Mouse (Mus musculus): ENCODE measurements around the gene Ptpa. TPM values are rescaled to one million over a fixed set of nuclear protein-coding genes. Genes with fewer than 3 reads are reported as not detected.

The Ptpa gene
- polyA plus RNA-seq, 1 experiment from 2014 or later: 149 TPM

DNA sequence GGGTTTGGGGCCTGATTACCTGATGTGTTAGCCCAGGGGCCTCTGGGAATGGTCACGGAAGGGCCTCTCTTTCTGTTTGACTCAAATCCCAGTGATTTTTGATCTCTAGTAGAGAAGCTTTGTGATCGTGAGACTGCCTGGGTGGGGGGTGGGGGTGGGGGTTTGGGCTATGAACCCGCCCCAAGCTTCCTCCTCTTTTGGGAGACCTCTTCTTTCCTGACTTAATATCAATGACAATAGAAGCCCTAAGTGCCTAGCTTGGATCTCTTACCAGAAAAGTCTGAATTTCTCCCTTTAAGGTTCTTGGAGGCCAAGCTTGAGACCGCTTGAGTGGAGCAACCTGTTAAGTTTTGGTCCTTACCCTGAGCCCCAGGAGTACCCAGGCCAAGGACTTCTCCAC lies 58.9 kb downstream of the Ptpa start:
- Histone ChIP-seq H3K27me3 (ENCODE audit: insufficient read depth, poor library complexity, severe bottlenecking) (peaks cover 14% of the 10 kb centered on the region; the same call in 1 of the 2 replicates), H3K4me1 (replicated peaks) (peaks cover 53% of the 10 kb centered on the region), H3K4me3 (peak overlapping the region; percentile 97), H3K27ac (peak overlapping the region; percentile 99), H3K9me3 (no peaks in the 10 kb centered on the region), H3K36me3 (no peaks in the 10 kb centered on the region)
- 18% methylated on average over 4 of the region's 4 CpGs for WGBS
- no peak for DNase-seq (ENCODE audit: low spot score)

DNA sequence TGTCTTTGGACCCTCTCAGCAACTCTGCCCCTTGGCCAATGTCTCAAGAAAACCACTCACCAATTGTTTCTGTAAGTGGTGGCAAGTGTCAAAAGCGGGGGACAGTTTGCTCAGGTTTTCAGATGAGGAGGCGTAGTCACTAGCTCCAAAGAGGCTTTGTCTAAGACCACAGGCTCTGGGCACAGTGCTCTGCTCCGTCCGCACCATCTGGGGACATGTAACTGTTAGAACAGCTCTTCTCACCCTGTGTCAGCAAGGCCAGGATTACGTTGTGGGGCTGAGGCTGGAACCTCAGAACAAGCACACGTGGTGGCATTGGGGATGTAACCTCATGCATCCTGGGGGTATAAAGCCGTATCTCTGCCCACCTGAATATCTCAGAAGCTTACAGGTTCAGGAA lies 59.6 kb downstream of the Ptpa start:
- 76% methylated on average over 7 of the region's 7 CpGs for WGBS
- no peaks in the 10 kb centered on the region for H3K9me3 ChIP-seq
- H3K4me3 ChIP-seq: no peak overlapping the region
- H3K36me3 ChIP-seq: no peaks in the 10 kb centered on the region
- peaks cover 14% of the 10 kb centered on the region; the same call in 1 of the 2 replicates for H3K27me3 ChIP-seq (ENCODE audit: insufficient read depth, poor library complexity, severe bottlenecking)
- no peak overlapping the region for H3K27ac ChIP-seq
- H3K4me1 ChIP-seq (replicated peaks): peaks cover 46% of the 10 kb centered on the region
- no peak for DNase-seq (ENCODE audit: low spot score)

- no peaks in the 10 kb centered on the region for H3K36me3 ChIP-seq
- DNase-seq (ENCODE audit: low spot score): no peak
- no peaks in the 10 kb centered on the region for H3K9me3 ChIP-seq
- peaks cover 42% of the 10 kb centered on the region for H3K4me1 ChIP-seq (replicated peaks)
- H3K27ac ChIP-seq: no peak overlapping the region
- H3K27me3 ChIP-seq (ENCODE audit: insufficient read depth, poor library complexity, severe bottlenecking): peaks cover 14% of the 10 kb centered on the region; the same call in 1 of the 2 replicates
- WGBS: 75% methylated on average over 2 of the region's 2 CpGs
- no peak overlapping the region for H3K4me3 ChIP-seq
These were observed 60.4 kb downstream of the Ptpa start for GRCm38 (mm10) chr2:30476241-30476640.

GRCm38 (mm10) chr2:30478526-30478925 lies 62.7 kb downstream of the Ptpa start:
- Histone ChIP-seq H3K27me3 (ENCODE audit: insufficient read depth, poor library complexity, severe bottlenecking) (peaks cover 14% of the 10 kb centered on the region; the same call in 1 of the 2 replicates), H3K27ac (no peak overlapping the region), H3K4me1 (replicated peaks) (peaks cover 38% of the 10 kb centered on the region), H3K4me3 (no peak overlapping the region), H3K9me3 (no peaks in the 10 kb centered on the region), H3K36me3 (no peaks in the 10 kb centered on the region)
- WGBS: 64% methylated on average over 1 of the region's 1 CpGs
- DNase-seq (ENCODE audit: low spot score): no peak

GRCm38 (mm10) chr2:30487597-30487996 lies 71.8 kb downstream of the Ptpa start:
- Histone ChIP-seq H3K9me3 (no peaks in the 10 kb centered on the region), H3K4me3 (no peak overlapping the region), H3K27me3 (ENCODE audit: insufficient read depth, poor library complexity, severe bottlenecking) (no peaks in the 10 kb centered on the region), H3K27ac (peak overlapping the region; percentile 54), H3K36me3 (no peaks in the 10 kb centered on the region), H3K4me1 (replicated peaks) (peaks cover 10% of the 10 kb centered on the region)
- DNase-seq (ENCODE audit: low spot score): no peak
- WGBS: 33% methylated on average over 7 of the region's 7 CpGs

DNA sequence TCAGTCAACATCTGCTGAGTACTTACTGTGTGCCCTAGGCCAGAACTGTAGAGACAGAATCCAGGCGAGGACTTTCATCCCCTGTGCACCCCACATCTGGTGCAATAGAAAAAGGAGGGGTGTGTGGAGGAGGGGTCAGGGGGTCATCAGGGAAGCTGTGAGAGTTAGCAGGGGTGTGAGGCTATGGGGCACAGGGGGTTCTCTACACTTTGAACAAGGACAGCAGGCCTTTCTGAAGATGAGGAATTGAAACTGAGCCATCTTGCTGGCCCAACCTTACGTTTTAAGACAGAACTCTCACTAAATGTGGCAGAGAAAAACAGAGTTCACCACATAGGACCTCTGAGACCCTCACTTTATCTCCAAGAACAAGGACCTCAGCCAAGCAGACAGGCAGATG lies 74.5 kb downstream of the Ptpa start:
- no peaks in the 10 kb centered on the region for H3K27me3 ChIP-seq (ENCODE audit: insufficient read depth, poor library complexity, severe bottlenecking)
- no peak for DNase-seq (ENCODE audit: low spot score)
- H3K4me1 ChIP-seq (replicated peaks): peaks cover 8% of the 10 kb centered on the region; the same call in 1 of the 2 replicates
- no peaks in the 10 kb centered on the region for H3K36me3 ChIP-seq
- 80% methylated on average over 2 of the region's 2 CpGs for WGBS
- no peak overlapping the region for H3K4me3 ChIP-seq
- no peak overlapping the region for H3K27ac ChIP-seq
- no peaks in the 10 kb centered on the region for H3K9me3 ChIP-seq

GRCm38 (mm10) chr2:30495000-30495908 lies 79.4 kb downstream of the Ptpa start:
- H3K27ac ChIP-seq: peak overlapping the region; percentile 84
- peak overlapping the region; percentile 48 for H3K4me3 ChIP-seq
- WGBS: 80% methylated on average over 8 of the region's 8 CpGs

GRCm38 (mm10) chr2:30495909-30496861 lies 80.3 kb downstream of the Ptpa start:
- H3K27ac ChIP-seq: peak overlapping the region; percentile 84
- WGBS: 26% methylated on average over 22 of the region's 22 CpGs
- no peaks in the 10 kb centered on the region for H3K27me3 ChIP-seq (ENCODE audit: insufficient read depth, poor library complexity, severe bottlenecking)
- DNase-seq (ENCODE audit: low spot score): peak; percentile 79
- peak overlapping the region; percentile 48 for H3K4me3 ChIP-seq
- no peaks in the 10 kb centered on the region for H3K9me3 ChIP-seq
- H3K36me3 ChIP-seq: no peaks in the 10 kb centered on the region
- peaks cover 16% of the 10 kb centered on the region for H3K4me1 ChIP-seq (replicated peaks)

More at GRCm38 (mm10) chr2:30495000-30495908, 79.4 kb downstream of the Ptpa start:
- Histone ChIP-seq H3K36me3 (no peaks in the 10 kb centered on the region), H3K9me3 (no peaks in the 10 kb centered on the region), H3K27me3 (ENCODE audit: insufficient read depth, poor library complexity, severe bottlenecking) (no peaks in the 10 kb centered on the region), H3K4me1 (replicated peaks) (peaks cover 16% of the 10 kb centered on the region)
- no peak for DNase-seq (ENCODE audit: low spot score)

Other genes with a start within 250 kb of the Ptpa start
- gene Endog, start 244.5 kb upstream of the Ptpa start, polyA plus RNA-seq (2016; fragmentation: Nextera tagmentation; extraction: Ambion mirVana): 15.9 and 17.5 TPM in 2 replicates
- gene Spout1, start 237.6 kb upstream of the Ptpa start, polyA plus RNA-seq (2016; fragmentation: Nextera tagmentation; extraction: Ambion mirVana): 79.7 and 87.6 TPM in 2 replicates
- gene Kyat1, start 210.2 kb upstream of the Ptpa start, polyA plus RNA-seq (2016; fragmentation: Nextera tagmentation; extraction: Ambion mirVana): 9.0 and 11.4 TPM in 2 replicates
- gene Lrrc8a, start 178.3 kb upstream of the Ptpa start, polyA plus RNA-seq (2016; fragmentation: Nextera tagmentation; extraction: Ambion mirVana): 38.3 and 43.4 TPM in 2 replicates
- 0.10 TPM in 1 of 2 replicates, not detected in the other for gene Gm28035, start 175.5 kb upstream of the Ptpa start, polyA plus RNA-seq (2016; fragmentation: Nextera tagmentation; extraction: Ambion mirVana)
- gene Phyhd1, start 149.8 kb upstream of the Ptpa start, polyA plus RNA-seq (2016; fragmentation: Nextera tagmentation; extraction: Ambion mirVana): 3.1 and 5.5 TPM in 2 replicates
- not detected in 2 replicates for gene Gm28038, start 135.0 kb upstream of the Ptpa start, polyA plus RNA-seq (2016; fragmentation: Nextera tagmentation; extraction: Ambion mirVana)
- 25.7 and 26.6 TPM in 2 replicates for gene Dolk, start 129.7 kb upstream of the Ptpa start, polyA plus RNA-seq (2016; fragmentation: Nextera tagmentation; extraction: Ambion mirVana)
- gene Nup188, start 129.6 kb upstream of the Ptpa start, polyA plus RNA-seq (2016; fragmentation: Nextera tagmentation; extraction: Ambion mirVana): 62.2 and 62.6 TPM in 2 replicates
- 80.5 and 89.3 TPM in 2 replicates for gene Sh3glb2, start 56.7 kb upstream of the Ptpa start, polyA plus RNA-seq (2016; fragmentation: Nextera tagmentation; extraction: Ambion mirVana)
- 29.7 and 33.6 TPM in 2 replicates for gene Miga2, start 51.8 kb upstream of the Ptpa start, polyA plus RNA-seq (2016; fragmentation: Nextera tagmentation; extraction: Ambion mirVana)
- 52.9 and 55.6 TPM in 2 replicates for gene Dolpp1, start 23.8 kb upstream of the Ptpa start, polyA plus RNA-seq (2016; fragmentation: Nextera tagmentation; extraction: Ambion mirVana)
- gene Crat, start 226 bp upstream of the Ptpa start, polyA plus RNA-seq (2016; fragmentation: Nextera tagmentation; extraction: Ambion mirVana): 22.4 and 26.7 TPM in 2 replicates
- gene Ier5l, start 58.2 kb downstream of the Ptpa start, polyA plus RNA-seq (2016; fragmentation: Nextera tagmentation; extraction: Ambion mirVana): 3.1 and 3.3 TPM in 2 replicates
- 0.33 and 0.47 TPM in 2 replicates for gene Cstad, start 179.0 kb downstream of the Ptpa start, polyA plus RNA-seq (2016; fragmentation: Nextera tagmentation; extraction: Ambion mirVana)